Mouse (Mus musculus) lung, adult 2 months (tissue): Measurements from ENCODE around the gene Slc39a9. TPM values are rescaled to one million over a fixed set of nuclear protein-coding genes. Genes with fewer than 3 reads are reported as not detected.

Source experiments
- DNase-seq: peaks from one replicate; pipeline ENCODE4 v3.0.0; 2022
- H3K4me1 ChIP-seq: fragments of 200-500 bp; 2 replicates; pipeline ENCODE4 v1.6.1; 2011; ENCODE audit warnings: low read length; ENCODE audit not compliant: control insufficient read depth, insufficient read depth
- H3K4me3 ChIP-seq: fragments of 200-500 bp; replicated peaks from 2 replicates; pipeline ENCODE3; 2011; ENCODE audit warnings: low read depth, mild to moderate bottlenecking, control low read depth, low read length; ENCODE audit errors: extremely low read depth
- CTCF ChIP-seq: fragments of 200-500 bp; IDR thresholded peaks from 2 replicates; pipeline ENCODE4 v1.5.1; 2011; ENCODE audit warnings: mild to moderate bottlenecking, low read length, control low read depth; ENCODE audit not compliant: insufficient read depth
- POLR2A ChIP-seq: fragments of 200-500 bp; IDR thresholded peaks from 2 replicates; pipeline ENCODE4 v1.6.1; 2011; ENCODE audit warnings: low read depth, mild to moderate bottlenecking, control low read depth, low read length, borderline replicate concordance; ENCODE audit errors: extremely low read depth
- WGBS: fragments of 180-500 bp; shearing (Covaris S2); methylation state at CpG from one replicate; pipeline ENCODE4 v1.1.7; 2018; 5-methylcytosine and 5-hydroxymethylcytosine counted together
- polyA plus RNA-seq: library from polyadenylated mRNA; depleted of rRNA; stranded (reverse); fragments of >200 nt; gene quantifications from 2 replicates; pipeline ENCODE4 v1.2.3, GENCODE M21; 2012

Gene Slc39a9
- polyA plus RNA-seq, 1 experiment, result 63.9 TPM

GRCm38 (mm10) chr12:80608576-80608975, 35.1 kb upstream of the Slc39a9 start:
- WGBS, result 65% methylated on average over 1 of the region's 1 CpGs
- Histone ChIP-seq H3K4me3 (no peak overlapping the region), H3K4me1 (no peaks in the 10 kb centered on the region)
- no peak for DNase-seq
- no peak for TF ChIP-seq CTCF
- TF ChIP-seq POLR2A, result no peak

DNA sequence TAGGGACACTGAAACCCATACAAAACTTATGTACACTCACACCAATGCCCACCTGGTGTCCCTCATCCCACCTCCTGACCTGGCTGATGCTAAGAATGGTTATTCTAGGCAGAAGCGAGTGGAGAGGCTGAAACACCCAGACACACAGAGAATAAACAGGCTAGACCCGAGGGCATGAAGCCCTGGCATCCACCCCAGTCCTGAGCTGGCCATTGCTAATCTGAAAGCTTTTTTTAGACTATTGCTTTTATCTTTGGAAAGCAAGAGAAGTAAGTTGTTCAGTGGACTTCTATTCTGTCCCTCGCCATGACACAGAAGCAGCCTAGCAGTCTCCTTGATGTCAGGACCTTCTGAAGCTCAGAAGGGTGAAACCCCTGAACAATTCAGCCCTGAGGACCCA, 33.8 kb upstream of the Slc39a9 start:
- Histone ChIP-seq H3K4me3 (no peak overlapping the region), H3K4me1 (no peaks in the 10 kb centered on the region)
- WGBS, result 55% methylated on average over 3 of the region's 3 CpGs
- no peak for TF ChIP-seq POLR2A
- no peak for TF ChIP-seq CTCF
- DNase-seq, result no peak

DNA sequence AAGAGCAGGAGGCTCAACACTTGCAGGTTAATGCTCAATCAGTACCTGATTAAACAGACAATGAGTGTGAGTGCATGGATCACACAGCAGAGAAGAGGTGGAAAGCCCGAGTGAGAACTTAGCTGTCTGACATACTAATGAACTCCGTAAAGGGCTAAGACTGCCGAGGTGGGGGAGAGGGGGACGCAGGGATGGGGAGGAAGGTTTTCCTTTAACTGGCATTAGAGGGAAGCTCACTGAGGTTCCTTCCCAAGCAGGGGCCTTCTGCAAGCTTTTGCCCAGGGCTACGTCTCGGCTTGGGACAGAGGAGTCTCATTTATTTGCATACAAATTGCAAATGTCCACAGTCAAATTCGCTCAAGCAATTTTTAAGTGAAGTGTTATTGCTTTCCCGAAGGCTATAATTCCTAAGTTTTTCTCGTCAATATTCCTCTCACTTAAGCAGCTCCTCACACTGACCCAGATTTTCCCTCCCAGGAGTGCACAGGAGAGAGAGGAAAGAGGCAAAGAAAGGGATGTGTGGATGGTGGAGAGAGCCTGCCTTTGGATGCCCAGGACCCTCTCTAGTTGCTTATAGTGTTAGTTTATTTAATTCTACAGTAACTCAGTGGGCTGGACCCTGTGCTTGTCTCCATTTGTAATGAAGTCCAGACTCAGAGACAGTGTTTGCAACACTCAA, 31.4 kb upstream of the Slc39a9 start:
- 57% methylated on average over 9 of the region's 9 CpGs for WGBS
- no peak for DNase-seq
- no peak for TF ChIP-seq CTCF
- no peak for TF ChIP-seq POLR2A
- Histone ChIP-seq H3K4me1 (no peaks in the 10 kb centered on the region), H3K4me3 (no peak overlapping the region)

DNA sequence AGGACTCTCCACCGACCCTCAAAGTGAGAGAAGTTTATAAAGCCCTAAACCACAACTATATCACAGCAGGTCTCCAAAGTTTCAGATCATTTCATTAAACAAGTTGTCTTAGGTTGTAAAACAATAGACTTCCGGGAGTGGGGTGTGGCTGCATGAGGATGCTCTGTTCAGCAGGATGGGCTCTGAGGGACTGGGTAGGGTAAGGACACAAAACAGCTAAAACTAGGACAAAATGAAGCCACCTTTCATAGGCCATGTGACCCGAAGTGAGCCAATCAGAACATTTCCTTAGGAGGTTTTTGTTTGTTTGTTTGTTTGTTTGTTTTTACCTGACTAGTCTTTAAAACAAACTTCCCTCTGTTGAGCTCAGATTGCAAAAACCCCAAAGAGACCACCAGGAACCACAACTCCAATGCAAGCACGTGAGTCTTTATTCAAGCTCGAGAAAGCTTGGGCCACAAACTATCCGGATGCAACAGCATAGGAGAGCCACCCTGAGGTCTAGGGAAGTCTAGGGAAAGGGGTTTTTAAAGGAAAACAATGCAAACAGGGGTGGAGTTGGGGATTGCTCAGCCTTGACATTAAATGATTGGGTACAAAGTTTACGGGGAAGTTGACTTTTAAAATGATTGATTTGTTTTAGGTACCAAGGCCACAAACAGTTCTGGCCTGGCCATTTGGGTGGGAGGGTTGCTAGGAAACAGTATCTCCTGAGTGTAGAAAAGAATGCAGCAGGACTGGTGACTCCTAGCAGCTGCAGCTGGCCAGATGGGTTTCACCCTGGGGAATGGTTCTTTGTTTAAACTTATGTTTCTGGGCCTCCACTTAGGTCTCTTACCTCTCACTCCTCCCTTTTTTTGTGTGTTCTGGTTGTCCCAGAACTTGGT, 28.1 kb upstream of the Slc39a9 start:
- no peaks in the 10 kb centered on the region for H3K4me1 ChIP-seq
- TF ChIP-seq CTCF (no peak), POLR2A (no peak)
- H3K4me3 ChIP-seq, result no peak overlapping the region
- DNase-seq, result no peak
- WGBS, result 45% methylated on average over 7 of the region's 7 CpGs

GRCm38 (mm10) chr12:80620501-80620900, 23.2 kb upstream of the Slc39a9 start:
- WGBS, result 74% methylated on average over 5 of the region's 5 CpGs
- Histone ChIP-seq H3K4me1 (no peaks in the 10 kb centered on the region), H3K4me3 (no peak overlapping the region)
- TF ChIP-seq CTCF (no peak), POLR2A (no peak)
- DNase-seq, result no peak

- Histone ChIP-seq H3K4me3 (no peak overlapping the region), H3K4me1 (no peaks in the 10 kb centered on the region)
- TF ChIP-seq CTCF, result no peak
- TF ChIP-seq POLR2A, result no peak
- no peak for DNase-seq
- WGBS, result 85% methylated on average over 5 of the region's 5 CpGs
Measured at GRCm38 (mm10) chr12:80631790-80632189, 11.9 kb upstream of the Slc39a9 start.

- Histone ChIP-seq H3K4me3 (peak overlapping the region; percentile 93), H3K4me1 (peaks cover 13% of the 10 kb centered on the region; the same call in 1 of the 2 replicates)
- 2% methylated on average over 47 of the region's 48 CpGs for WGBS
- peak; percentile 55 for DNase-seq
- no peak for TF ChIP-seq POLR2A
- peak; percentile 69; the same call in 1 of the 2 replicates for TF ChIP-seq CTCF
Measured at GRCm38 (mm10) chr12:80642725-80643692, 674 bp upstream of the Slc39a9 start.

GRCm38 (mm10) chr12:80644506-80644868, 804 bp downstream of the Slc39a9 start:
- Histone ChIP-seq H3K4me3 (peak overlapping the region; percentile 93), H3K4me1 (peaks cover 16% of the 10 kb centered on the region; the same call in 1 of the 2 replicates)
- TF ChIP-seq POLR2A (no peak), CTCF (no peak)
- 2% methylated on average over 18 of the region's 18 CpGs for WGBS
- DNase-seq, result no peak

DNA sequence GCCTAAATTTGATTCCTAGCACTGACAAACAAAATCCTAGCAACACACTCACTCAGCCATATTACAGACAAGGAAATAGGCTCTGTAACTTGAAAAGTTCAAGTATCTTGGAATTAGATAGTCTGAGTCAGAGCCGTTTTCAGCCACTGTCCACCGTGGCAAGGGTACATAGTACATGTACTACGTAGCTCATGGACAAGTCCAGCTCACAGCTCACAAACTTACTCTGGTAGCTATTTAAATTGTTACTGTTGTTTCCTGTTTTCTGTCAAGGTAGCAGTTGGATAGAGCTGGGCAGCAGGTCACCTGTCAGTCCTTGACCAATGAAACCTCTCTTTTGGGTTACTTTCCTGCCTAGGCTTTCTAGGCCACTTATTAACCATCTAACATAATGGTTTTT, 2.7 kb downstream of the Slc39a9 start:
- DNase-seq, result no peak
- 61% methylated on average over 3 of the region's 3 CpGs for WGBS

More for the DNA sequence above, 2.7 kb downstream of the Slc39a9 start:
- no peak overlapping the region for H3K4me3 ChIP-seq
- TF ChIP-seq CTCF (no peak), POLR2A (no peak)
- H3K4me1 ChIP-seq, result peaks cover 18% of the 10 kb centered on the region
